Mouse (Mus musculus) embryo, embryonic 11.5 days (tissue): ENCODE measurements around the gene Lmf1.
A peak's percentile ranks its signal among the peaks of the same experiment; 100 is the strongest.

Experiments used
- DNase-seq: peaks from one replicate; pipeline ENCODE4 v3.0.0-alpha.2; 2012; ENCODE audit warnings: low read depth, low spot score

Lmf1 gene

DNA sequence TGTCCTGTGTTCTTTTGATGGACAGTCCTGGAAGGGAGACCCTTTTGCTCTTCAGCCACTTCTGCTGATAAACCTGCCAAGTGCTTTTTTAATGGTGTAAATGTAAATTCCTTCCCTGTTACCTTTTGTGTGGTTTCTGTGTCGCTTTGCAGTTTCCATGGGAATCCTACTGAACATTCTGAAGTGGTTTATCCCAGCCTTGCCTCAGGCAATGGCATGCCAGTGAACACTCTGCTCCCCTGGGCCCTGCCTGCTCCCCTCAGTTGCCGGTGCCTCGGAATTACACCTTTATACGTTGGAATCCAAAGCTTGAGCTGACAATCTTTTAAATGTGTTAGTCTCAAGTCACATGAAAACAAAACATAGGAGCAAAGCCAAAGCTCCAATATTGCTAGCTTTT, 62.1 kb downstream of the Lmf1 start:
- no peak for DNase-seq

DNA sequence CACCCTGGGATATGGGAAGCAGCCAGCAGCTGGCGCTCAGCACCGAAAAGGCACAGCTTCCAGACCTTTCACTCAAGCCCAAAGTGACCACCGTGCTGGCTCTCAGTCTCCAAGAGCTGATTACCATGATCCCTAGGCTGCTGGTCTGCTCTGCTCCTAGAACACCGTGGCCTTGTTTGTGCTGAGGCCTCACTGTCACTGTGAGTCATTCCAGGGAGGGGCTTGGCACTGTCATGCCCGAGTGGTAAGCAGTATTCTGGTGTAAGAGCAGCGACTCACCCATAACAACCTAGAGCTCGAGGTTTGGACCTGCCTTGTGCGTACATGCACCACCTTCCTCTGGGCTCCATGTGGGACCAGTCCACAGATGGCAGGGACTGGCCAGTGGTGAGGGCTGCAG, 63.1 kb downstream of the Lmf1 start:
- no peak for DNase-seq

DNA sequence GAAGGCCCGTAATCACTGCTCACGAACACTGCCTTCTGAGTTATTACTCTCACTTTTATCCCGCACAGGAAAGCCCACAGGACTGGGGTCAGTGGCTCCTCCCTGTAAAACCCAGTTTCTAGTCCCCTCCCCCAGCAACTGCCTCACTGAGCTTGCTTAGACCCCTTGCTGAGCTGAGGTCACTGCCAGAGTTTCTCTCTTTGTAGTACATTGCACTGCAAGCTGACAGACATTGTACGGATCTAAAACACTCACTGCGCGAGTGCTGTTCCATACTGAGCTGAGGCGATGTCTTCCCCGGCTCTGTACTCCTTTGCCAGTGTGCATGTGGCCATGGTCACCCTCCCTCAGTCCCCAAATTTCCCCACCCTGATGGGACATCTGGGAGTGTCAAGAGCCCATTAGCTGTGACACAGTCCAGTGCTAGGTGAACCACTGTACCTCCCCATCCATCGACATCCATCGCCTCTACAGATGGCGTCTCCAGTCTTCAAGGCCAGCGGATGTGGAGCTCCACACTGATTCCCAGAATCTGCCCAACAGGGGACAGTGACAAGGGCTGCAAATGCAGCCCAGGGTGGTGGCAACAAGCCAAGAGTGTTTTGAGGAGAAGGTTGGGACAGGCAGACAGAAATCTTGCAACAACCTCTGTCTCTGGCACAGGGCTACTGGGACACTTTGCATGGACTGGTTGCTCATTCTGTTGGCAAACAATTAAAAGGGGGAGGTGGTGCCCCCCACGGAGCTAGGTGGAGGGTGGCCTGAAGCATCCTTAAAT, 64.8 kb downstream of the Lmf1 start:
- DNase-seq: no peak

DNA sequence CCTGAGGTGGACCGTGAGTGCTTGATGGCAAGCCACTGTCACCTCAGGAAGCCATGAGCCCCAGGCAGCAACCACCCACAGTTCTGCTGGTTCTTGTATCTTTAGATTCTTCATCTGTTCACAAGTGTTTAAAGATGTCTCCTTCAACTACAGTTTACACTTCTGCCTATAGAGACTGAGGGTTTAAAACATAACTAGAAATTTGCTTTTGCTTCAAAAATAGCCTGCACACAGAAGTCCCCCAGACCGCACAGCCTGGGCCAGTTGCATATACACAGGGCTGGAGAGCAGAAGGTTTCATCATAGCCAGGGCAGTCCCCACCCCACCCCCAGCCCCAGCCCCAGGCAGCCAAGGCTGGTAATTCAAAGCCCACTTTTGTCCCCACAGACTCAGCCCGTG, 65.9 kb downstream of the Lmf1 start:
- no peak for DNase-seq

DNA sequence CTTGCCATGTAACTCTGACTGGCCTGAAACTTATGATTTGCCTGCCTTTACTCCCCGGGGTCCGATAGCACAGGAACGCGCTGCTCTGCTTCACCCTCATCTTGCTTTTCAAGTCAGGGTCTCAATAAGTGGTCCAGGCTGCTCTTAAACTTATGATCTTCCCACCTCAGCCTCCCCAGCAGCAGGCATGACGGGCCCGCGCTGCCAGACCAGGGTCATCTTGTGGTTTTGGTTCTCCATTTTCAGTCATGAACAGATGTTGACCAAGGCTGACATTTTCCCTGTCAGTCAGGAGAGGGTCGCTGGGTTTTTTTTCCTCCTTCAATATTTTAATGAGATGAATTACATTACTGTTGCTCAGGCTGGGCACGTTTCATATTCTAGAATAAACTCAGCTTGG, 66.8 kb downstream of the Lmf1 start:
- DNase-seq: no peak

DNA sequence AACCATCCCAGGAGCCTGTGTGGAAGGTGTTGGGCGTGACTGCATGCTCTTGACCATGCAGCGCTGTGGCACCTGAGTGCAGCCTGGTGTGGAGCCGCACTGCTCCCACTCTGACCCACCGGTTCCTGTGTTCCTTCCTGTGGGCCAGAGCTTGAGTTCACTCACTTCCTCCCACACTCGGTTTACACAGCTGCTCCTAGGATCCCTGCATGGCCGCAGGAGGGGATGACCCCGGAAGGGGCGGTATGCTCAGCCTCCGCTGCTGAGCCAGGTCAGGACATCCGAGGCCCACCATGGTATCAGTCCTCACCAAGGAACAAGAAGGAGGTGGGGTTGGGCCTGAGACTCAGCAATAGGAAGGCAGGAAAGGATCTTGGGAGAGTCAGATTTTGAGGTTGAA, 69.0 kb downstream of the Lmf1 start:
- DNase-seq: no peak

DNA sequence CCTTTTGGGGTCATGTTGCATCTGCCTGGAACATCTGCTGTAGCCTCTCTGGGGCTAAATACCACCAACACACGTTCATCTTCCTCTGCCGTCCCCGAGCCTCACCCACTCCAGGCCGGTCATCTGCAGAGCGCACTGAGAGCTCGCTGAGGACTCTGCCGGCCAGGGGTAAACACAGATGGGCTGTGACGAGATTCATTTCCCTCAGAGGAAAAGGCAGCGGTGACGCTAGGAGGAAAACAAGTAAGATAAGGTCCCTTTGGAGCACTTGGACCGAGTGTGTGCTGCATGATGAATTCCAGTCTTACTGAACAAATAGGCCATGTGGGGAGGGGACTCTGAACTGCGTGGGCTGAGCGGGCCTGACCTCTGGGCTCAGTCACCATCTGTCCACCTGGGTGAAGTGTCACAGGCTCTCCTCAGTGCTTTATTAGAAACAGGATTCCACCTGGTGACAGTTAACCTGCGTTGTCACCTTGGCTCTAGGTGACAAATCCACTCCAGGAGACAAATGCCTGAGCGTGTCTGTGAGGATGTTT, 69.9 kb downstream of the Lmf1 start:
- no peak for DNase-seq

DNA sequence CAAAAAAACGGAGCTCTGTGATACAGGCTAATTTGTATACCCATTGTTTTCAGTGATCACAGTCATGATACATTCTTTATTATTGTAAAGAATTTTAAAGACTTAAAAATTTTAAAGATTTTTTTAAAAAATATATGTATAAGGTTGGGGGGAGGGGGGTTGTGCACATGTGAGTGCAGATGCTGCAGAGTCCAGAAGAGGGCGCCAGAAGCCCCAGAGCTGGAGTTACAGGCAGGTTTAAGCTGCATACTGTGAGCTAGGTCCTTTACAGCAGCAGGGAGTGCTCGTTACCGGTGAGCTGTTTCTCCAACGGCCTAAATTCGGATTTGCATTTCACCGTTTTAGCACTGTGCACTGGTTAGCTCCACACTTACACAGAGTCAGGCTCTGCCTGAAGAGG, 71.8 kb downstream of the Lmf1 start:
- DNase-seq: no peak

DNA sequence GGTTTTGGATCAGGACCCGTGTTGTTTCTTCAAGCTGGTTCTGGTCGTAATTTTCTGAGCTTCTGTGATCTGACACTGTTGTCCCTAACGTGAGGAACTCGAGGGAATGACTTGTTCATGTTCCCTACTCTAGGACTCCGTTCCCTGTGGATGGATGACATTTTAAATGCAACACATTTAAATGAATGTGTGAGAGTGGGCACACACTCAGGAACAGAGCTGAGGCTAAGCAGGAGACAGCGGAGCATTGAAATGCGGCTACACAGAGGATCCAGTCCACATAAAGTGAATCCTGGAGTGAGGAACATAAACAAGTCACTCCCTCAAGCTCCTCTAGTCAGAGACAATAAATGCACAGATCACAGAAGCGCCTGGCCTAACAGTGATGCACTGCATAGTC, 73.4 kb downstream of the Lmf1 start:
- no peak for DNase-seq

DNA sequence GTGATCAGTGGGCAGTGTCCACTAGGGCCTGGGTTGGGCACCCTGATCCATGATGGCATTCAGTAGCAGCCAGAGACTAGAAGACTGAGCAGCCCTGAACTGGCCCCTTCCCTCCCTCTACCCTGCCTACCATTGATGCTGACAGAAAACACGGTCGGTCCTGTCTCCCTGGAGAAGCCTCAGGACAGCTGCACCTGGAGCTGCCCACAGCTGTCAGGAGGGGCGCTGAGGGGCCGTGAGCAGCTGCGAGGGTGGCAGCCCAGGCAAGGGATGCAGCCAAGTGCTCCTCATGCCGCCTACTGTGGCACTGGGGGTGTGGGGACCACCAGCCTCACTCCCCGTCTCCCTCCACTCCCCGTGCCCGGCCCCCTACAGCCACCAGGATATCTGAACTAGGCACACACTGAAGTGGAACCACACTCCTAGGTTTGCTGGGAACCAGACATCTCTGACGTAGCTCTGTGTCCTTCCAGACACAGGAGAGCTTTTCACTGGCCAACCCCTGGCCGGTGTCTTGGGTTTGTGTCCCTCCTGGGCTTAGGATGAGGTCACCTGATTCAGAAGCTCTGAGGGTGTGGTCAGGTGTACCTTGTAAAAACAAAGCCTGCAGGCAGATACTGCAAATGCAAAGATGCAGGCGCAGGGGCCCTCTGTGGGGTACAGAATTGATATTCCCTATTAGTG, 77.4 kb downstream of the Lmf1 start:
- DNase-seq: no peak

DNA sequence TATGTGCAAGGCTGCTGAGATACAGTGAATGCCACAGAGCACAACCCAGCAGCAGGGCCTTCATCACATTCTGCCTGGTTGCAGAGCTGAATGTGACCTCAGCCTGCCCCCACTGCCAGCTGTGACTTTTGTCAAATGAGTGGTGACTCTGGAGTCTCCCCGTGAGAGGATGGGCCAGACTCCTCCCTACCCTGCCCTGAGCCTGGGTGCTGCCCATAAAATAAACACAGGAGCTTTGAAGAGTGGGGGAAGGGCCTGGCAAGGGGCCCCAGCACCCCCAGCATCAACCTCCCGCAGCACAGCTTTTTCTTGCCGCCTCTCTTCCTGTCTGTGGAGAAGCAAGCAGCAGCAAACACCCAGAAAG, 77.9 kb downstream of the Lmf1 start:
- DNase-seq: no peak

DNA sequence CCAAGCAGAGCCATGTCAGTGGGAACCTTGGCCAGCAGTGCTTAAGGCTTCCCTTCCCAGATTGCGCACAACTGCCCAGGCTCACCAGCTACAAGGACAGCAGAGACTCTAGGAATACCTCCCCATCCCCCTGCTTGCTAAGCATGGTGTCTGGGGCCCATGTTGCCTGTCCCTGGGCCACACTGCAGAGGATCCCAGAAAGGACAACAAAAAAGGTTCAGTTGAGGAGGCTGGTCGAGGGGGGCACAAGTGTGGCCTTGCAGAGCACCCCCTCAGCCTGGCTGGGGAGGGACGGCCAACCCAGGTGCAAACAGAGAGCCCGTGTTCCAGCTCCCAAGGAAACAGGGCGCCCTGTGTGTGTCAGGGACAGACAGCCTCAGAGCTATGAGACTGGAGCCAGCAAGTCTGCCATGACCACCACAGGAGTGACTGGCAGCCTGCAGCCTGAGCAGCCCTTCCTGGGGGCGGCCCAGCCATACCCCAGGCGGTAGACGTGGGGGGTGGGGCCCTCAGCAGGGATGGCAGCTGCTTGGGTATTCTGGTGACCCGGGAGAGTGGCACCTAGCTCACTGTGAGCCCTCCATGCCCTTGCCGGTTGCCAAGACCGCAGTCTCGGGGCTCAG, 84.4 kb downstream of the Lmf1 start:
- no peak for DNase-seq

DNA sequence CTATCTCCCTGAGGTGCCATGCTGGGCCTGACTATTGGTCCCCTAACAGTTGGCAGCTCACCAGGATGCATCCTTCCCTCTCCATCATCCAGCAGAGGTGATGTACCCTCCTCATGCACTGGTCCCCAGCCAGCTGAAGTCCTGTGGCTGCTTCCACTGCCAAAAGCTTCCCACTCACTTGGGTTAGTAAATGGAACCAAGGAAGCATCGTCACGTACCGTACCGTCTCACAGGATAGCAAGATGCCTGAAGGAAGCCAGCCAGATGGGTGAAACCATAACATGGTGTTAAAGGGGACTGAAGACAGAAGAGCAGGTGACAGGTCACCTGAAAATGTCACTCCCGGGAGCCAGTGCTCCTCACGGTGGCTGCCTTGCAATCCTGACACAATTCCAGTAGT, 86.6 kb downstream of the Lmf1 start:
- DNase-seq: no peak

DNA sequence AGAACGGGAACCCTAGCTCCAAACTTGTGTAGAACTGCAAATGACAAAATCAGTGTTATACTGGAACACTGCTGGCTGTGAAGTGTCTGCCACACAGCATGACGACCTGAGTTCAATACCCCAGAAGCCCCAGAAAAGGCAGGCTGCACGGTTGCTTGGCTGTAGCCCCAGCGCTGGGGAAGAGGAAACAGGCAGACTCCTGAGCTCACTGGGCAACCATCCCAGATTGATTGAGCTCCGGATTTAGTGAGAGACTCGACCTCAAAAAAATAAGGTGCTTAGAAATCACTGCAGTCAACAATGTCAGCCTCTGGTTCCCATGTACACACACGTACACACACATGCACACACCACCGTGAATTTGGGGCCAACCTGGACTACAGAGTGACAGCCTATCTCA, 87.0 kb downstream of the Lmf1 start:
- DNase-seq: no peak

DNA sequence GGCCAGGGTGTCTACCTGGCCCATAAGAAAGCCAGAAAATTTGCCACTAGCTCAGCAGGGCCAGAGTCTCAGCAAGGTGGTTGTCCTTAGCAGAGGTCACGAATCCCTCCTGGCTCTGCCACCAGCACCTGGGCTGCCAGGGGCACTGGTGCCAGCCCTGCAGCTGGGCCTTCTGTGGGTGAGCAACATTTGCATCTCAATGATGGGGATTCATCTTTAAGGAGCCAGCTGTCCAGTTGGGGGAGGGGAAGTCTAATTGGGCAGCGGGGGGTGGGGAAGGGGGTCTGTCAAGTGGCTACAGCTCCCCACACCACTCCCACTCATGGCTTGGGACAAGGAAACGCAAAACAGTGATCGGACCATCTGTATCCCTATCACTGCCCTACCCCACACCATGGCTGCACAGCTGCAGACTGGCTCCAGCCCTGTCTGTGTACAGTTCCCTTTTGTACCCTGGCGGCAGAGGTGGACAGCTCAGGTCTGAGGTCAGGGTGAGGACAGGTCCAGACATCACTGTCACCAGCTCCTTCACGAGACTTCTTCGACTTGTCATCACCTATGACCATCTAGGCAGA, 89.7 kb downstream of the Lmf1 start:
- DNase-seq: no peak

DNA sequence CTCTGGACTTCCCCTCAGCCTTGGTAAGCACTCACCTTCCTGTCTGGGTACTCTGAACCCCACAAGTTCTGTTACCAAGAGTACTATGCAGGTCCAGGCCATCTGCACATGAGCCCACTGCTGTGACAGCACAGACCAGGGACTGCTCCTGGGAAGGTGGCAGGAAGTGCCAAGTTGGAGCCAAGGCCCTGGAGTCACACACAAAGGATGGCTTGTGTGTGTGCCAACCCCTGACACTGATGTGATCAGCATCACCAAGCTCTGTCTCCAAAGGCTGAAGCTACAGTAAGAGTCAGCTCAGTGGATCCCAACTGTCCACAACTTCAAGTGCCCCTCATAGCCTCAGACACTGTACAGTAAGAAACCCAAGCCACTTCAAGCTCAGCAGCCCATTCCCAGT, 94.1 kb downstream of the Lmf1 start:
- no peak for DNase-seq

DNA sequence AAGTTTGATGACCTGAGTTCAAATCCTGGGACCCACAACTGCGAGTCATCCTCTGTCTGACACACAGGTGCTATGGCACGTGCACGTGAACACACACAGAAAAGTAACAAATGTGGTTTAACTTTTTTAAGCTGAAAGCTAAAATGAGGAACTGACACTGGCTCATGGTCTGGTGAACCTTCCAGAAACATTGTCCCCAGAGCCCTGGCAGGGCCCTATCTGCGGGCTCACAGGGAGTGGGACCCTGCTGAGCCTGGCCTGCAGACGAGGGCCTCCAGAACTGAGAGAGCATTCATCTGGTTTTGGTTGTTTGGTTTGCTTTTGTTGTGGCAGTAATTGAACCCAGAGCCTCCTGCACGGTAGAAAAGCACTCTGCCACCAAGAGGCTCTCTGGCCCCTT, 99.1 kb downstream of the Lmf1 start:
- DNase-seq: no peak

DNA sequence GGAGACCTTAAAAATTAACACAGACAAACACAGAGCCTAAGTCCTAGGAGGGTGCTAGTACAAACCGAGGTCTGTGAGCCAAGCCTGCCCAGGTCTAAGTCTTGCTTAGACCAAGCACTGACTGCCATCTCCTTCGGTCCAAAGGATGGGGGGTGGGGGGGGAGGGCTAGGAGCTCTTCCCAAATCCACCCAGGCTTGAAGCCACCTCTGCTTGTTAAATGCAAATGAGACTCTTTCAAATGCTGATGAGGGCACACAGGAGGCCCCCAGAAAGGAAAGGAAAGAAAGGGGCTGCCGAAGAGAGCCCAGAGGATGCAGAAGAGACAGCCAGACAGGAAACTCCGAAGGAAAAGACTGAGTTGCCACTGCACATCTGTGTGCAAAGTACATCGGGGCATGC, 100.9 kb downstream of the Lmf1 start:
- no peak for DNase-seq

DNA sequence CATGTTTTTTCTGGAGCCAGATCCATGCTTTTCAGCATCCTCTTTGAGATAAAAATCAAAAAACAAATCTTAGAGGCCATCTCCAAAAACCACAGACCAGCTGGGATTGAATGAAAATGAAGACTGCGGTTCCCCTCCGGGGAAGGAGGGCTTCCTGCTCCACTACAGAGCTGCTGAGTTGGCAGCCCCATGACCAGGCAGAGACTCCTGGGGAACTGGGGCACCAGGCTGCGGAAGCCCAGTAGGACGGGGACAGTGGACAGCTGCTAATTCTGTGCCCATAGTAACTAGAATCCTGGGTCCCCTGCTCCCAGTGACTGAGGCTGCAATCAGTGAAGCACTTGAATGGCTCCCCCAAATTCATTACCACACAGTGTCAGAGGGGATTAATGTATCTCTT, 102.8 kb downstream of the Lmf1 start:
- no peak for DNase-seq

DNA sequence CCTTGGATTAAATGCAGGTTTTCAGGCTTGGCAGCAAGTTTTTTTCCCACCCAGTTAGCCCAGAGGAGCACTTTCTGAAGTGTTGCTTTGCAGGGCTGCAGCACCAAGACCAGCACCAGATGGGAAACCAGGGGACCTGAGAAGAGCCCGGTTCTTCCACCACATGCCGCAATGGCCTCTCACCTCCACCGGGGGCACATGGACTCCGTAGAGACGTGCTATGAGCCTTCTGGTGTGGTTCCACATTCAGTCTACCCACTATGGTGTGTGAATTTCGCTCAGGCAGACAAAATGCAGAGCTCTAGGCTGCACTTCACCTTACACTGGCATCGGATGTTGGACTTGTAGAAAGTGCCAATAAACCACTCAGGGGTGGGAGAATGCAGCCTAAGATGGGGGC, 107.4 kb downstream of the Lmf1 start:
- no peak for DNase-seq

DNA sequence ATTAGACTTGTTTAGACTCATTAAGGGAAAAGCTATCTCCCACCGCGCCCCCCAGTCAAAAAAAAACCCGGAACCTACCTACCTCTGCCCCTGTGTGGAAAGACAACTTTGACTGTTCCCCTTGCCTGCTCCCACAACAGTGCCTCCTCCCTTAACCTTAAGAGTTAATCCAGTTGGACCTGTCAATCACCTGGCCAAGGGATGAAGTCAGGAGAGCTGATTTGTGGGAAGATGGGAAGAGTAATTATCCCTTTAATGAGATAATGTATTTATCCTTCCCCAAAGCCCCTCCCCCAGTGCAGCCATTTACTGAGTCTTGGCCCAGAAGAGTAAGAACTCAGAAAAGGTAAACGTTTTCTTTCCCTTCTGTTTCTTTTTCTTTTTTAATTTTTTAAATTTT, 110.0 kb downstream of the Lmf1 start:
- no peak for DNase-seq

DNA sequence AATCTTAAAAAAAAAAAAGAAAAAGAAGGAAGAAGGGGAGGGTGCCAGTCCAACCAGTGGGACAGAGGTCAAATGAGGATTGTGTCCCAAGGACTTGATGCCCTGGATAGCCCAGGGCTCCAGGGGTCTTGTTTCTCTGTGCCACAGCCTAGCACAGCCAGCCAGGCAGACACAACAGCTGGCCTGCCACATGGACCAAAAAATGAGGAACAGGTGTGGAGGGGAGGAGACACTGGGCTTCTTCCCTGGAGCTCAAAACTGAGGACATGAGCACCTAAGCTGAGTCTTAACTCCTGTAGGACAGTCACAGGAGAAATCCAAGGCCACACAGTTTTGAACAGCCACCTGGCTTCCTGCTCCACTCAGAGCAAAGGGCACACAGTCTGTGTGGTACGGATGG, 117.4 kb downstream of the Lmf1 start:
- DNase-seq: no peak

DNA sequence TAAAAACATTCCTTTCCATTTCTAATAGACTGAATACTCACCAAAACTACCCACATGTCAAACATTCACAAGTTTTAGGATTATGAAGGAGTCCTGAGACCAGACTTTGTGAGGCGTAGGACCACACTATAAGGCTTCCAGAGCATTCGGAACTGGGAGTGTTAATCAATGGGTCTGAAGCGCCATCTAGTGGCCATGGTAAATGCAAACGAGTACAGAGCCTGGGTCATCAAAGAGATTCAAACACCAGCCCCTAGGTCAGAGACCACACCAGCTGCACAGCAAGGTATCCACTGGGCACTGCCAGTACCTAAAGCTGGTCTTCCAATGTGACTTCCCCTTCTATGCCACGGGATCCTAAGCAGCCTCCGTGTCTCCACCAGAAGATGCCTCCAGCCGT, 119.6 kb downstream of the Lmf1 start:
- peak; percentile 72 for DNase-seq
